Mouse (Mus musculus) CH12.LX (cell line): Measurements from ENCODE around the gene Lpar6. TPM values are rescaled to one million over a fixed set of nuclear protein-coding genes. Genes with fewer than 3 reads are reported as not detected.

Experiments used
- DNase-seq: peaks from one replicate; pipeline ENCODE4 v3.0.0-alpha.2; 2013; ENCODE audit errors: extremely low read depth
- H3K27ac ChIP-seq: 2 replicates; pipeline ENCODE4 v1.5.1; 2012; ENCODE audit warnings: low read depth, mild to moderate bottlenecking, control low read depth, moderate library complexity; ENCODE audit not compliant: insufficient read depth
- H3K27me3 ChIP-seq: replicated peaks from 2 replicates; pipeline ENCODE3; 2012; ENCODE audit warnings: inconsistent platforms
- H3K36me3 ChIP-seq, 2 experiments: replicated peaks in 1 of 2; 2 replicates each; pipeline versions ENCODE3 to v1.6.1; 2012; ENCODE audit warnings: inconsistent platforms in 1 of 2, low read length in 1 of 2, mild to moderate bottlenecking in 1 of 2, mixed read lengths in 1 of 2, moderate library complexity in 1 of 2; ENCODE audit not compliant: control insufficient read depth in 1 of 2, insufficient read depth in 1 of 2
- H3K4me1 ChIP-seq, 2 experiments: 2 replicates each; pipeline ENCODE4 v1.6.1; 2012; ENCODE audit warnings: inconsistent platforms in 1 of 2, moderate library complexity in 1 of 2; ENCODE audit not compliant: insufficient read depth in 2 of 2, control insufficient read depth in 1 of 2
- H3K4me2 ChIP-seq: 2 replicates; pipeline ENCODE4 v1.6.1; 2012; ENCODE audit warnings: low read depth, mild to moderate bottlenecking, control low read depth; ENCODE audit not compliant: poor library complexity, insufficient read depth, severe bottlenecking
- H3K4me3 ChIP-seq, 3 experiments: fragments of 150-350 bp in 1 of 3; sonication (generic) in 1 of 3; replicated peaks in 1 of 3; 2 replicates each; pipeline versions ENCODE3 to v1.5.1; 2011 to 2012; ENCODE audit warnings: low read depth in 2 of 3, low read length in 2 of 3, mild to moderate bottlenecking in 2 of 3, moderate library complexity in 2 of 3, control low read depth in 1 of 3, improper control_type of control experiment in 1 of 3, inconsistent platforms in 1 of 3, mixed read lengths in 1 of 3; ENCODE audit not compliant: poor library complexity in 1 of 3
- H3K79me2 ChIP-seq: replicated peaks from 2 replicates; pipeline ENCODE4 v1.6.1; 2012; ENCODE audit warnings: mild to moderate bottlenecking, moderate library complexity; ENCODE audit not compliant: control insufficient read depth, poor library complexity, insufficient read depth, severe bottlenecking; ENCODE audit errors: extremely low read depth
- H3K9ac ChIP-seq: 2 replicates; pipeline ENCODE4 v1.6.1; 2012; ENCODE audit warnings: low read depth, mild to moderate bottlenecking, control low read depth, moderate library complexity; ENCODE audit not compliant: insufficient read depth
- H3K9me3 ChIP-seq: replicated peaks from 2 replicates; pipeline ENCODE3; 2012; ENCODE audit warnings: low read length, inconsistent platforms, mixed read lengths
- BHLHE40 ChIP-seq: IDR thresholded peaks from 2 replicates; pipeline ENCODE4 v1.6.1; 2011; ENCODE audit warnings: mild to moderate bottlenecking, low read depth, low read length, improper control_type of control experiment
- CHD1 ChIP-seq: IDR thresholded peaks from 2 replicates; pipeline ENCODE4 v1.6.1; 2012; ENCODE audit warnings: low read depth, low read length, improper control_type of control experiment, inconsistent platforms
- CTCF ChIP-seq, 2 experiments: IDR thresholded peaks in 1 of 2; conservative IDR thresholded peaks in 1 of 2; 2 replicates each; pipeline ENCODE4 v1.5.1; 2011 to 2012; ENCODE audit warnings: low read depth in 2 of 2, low read length in 2 of 2, improper control_type of control experiment in 1 of 2, inconsistent platforms in 1 of 2, mild to moderate bottlenecking in 1 of 2, moderate library complexity in 1 of 2
- EP300 ChIP-seq: IDR thresholded peaks from 2 replicates; pipeline ENCODE4 v1.6.1; 2011; ENCODE audit warnings: low read length, improper control_type of control experiment
- ETS1 ChIP-seq: conservative IDR thresholded peaks from 2 replicates; pipeline ENCODE4 v1.6.1; 2012; ENCODE audit warnings: low read depth, mild to moderate bottlenecking, inconsistent platforms, low read length, improper control_type of control experiment, moderate library complexity
- GABPA ChIP-seq: IDR thresholded peaks from 2 replicates; pipeline ENCODE4 v1.6.1; 2012; ENCODE audit warnings: low read depth, low read length, improper control_type of control experiment, inconsistent platforms; ENCODE audit not compliant: insufficient replicate concordance
- JUN ChIP-seq: IDR thresholded peaks from 2 replicates; pipeline ENCODE4 v1.6.1; 2011; ENCODE audit warnings: low read depth, mild to moderate bottlenecking, low read length, improper control_type of control experiment, moderate library complexity; ENCODE audit not compliant: insufficient read depth
- MEF2A ChIP-seq: IDR thresholded peaks from 2 replicates; pipeline ENCODE4 v1.6.1; 2014; ENCODE audit warnings: low read depth, mild to moderate bottlenecking, inconsistent platforms, low read length, improper control_type of control experiment, borderline replicate concordance
- POLR2AphosphoS2 ChIP-seq: IDR thresholded peaks from 2 replicates; pipeline ENCODE4 v1.6.1; 2011; ENCODE audit warnings: low read depth, low read length, improper control_type of control experiment
- RAD21 ChIP-seq: IDR thresholded peaks from 2 replicates; pipeline ENCODE4 v1.6.1; 2011; ENCODE audit warnings: low read depth, mild to moderate bottlenecking, low read length, improper control_type of control experiment, moderate library complexity
- RCOR1 ChIP-seq: conservative IDR thresholded peaks from 2 replicates; pipeline ENCODE4 v1.6.1; 2012; ENCODE audit warnings: low read depth, mild to moderate bottlenecking, inconsistent platforms, low read length, improper control_type of control experiment
- SMC3 ChIP-seq: IDR thresholded peaks from 2 replicates; pipeline ENCODE4 v1.6.1; 2011; ENCODE audit warnings: low read depth, low read length, improper control_type of control experiment
- USF1 ChIP-seq: IDR thresholded peaks from 2 replicates; pipeline ENCODE4 v1.6.1; 2014; ENCODE audit warnings: low read depth, mild to moderate bottlenecking, inconsistent platforms, low read length, improper control_type of control experiment
- ZC3H11A ChIP-seq: IDR thresholded peaks from 2 replicates; pipeline ENCODE4 v1.6.1; 2012; ENCODE audit warnings: low read depth, mild to moderate bottlenecking, inconsistent platforms, low read length, improper control_type of control experiment
- dilution Hi-C: fragments of 300-500 bp; cut with MboI; formaldehyde crosslinking; loops from 2 replicates; pipeline ENCODE4 v1.14.3; 2020; ENCODE audit warnings: low sequenced_read_pairs; ENCODE audit not compliant: extremely low pct_unique_long_range_greater_than_20kb, extremely low pct_ligation_motif_present
- in situ Hi-C: fragments of 300-500 bp; cut with MboI; formaldehyde crosslinking; loops from 3 replicates; pipeline ENCODE4 v1.14.3; 2019; ENCODE audit warnings: low sequenced_read_pairs, low pct_ligation_motif_present, low pct_unique_long_range_greater_than_20kb, mixed read lengths
- polyA plus RNA-seq: library from polyadenylated mRNA; unstranded; fragments of >175 nt; gene quantifications from 2 replicates; pipeline ENCODE4 v1.2.1, GENCODE M21; 2012; ENCODE audit warnings: low read depth; ENCODE audit not compliant: insufficient read length
- total RNA-seq, 2 experiments: library from RNA; depleted of rRNA; stranded (reverse); fragments of 300-350 nt in 1 of 2; fragments of >200 nt in 1 of 2; gene quantifications; 2 replicates each; pipeline ENCODE4 v1.2.3; 2012 to 2014

Gene Lpar6
- total and polyA plus RNA-seq, 3 experiments, result 2.9 to 6.4 (median 3.2) TPM

DNA sequence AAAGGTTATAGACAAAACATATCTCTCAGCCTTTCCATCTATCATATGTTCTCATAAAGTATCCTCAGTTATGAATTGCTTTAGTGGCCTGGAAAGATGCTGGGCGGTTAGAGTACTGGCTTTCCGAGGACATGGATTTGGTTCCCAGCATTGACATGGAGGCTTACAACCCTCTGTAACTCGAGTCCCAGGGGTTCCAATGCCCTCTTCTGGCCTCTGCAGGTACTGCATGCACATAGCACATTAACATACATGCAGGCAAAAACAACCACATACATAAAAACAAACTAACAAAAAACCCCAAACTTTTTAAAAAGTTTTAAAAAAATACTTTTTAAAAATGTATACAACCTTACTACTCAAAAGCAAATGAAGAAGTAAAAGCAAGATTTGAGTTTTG lies 28.5 kb downstream of the Lpar6 start:
- H3K79me2 ChIP-seq, result no peaks in the 10 kb centered on the region
- peaks cover 0 to 5% of the 10 kb centered on the region in 2 experiments; a peak in 2 of 4 replicates for H3K4me1 ChIP-seq
- no peak overlapping the region for H3K4me2 ChIP-seq
- H3K27ac ChIP-seq, result no peak overlapping the region
- TF ChIP-seq RAD21 (peak; percentile 34), POLR2AphosphoS2 (no peak), SMC3 (peak; percentile 41; the same call in 1 of the 2 replicates), USF1 (no peak), ZC3H11A (no peak), CTCF (conservative IDR thresholded peaks at IDR 0.05 in 1 of 2, IDR thresholded peaks at IDR 0.05 in 1 of 2; ENCODE audit: low read depth in 2 of 2, low read length in 2 of 2) (peak in 1 of 2 experiments; percentile 47; a peak in 3 of 4 replicates), RCOR1 (no peak)
- peaks cover 4% of the 10 kb centered on the region for H3K9me3 ChIP-seq
- no peak overlapping the region for H3K4me3 ChIP-seq
- H3K9ac ChIP-seq, result no peak overlapping the region
- H3K36me3 ChIP-seq, result peaks cover 20 to 28% of the 10 kb centered on the region in 2 experiments
- no peak for DNase-seq
- in situ Hi-C loops (no loop called here), dilution Hi-C loops (no loop called here)
- H3K27me3 ChIP-seq, result no peaks in the 10 kb centered on the region

DNA sequence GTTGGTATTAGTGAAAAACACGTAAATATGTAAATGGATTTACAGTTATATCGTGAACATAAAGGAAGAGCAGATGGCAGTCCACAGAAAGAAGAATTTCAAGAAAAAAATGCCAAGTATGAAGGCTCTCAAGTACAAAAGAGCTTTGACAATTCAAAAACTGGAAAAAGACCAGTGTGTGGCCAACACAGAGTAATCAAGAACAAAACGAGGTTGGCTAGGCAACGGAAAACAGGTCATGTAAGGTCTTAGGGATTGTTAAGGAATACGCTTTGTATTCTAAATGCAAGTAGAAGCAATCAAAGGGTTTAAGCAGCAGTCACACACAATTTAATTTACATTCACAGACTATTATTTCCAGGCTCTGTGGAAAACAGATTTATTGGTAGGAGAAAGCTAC lies 34.1 kb downstream of the Lpar6 start:
- H3K36me3 ChIP-seq, result peaks cover 7 to 10% of the 10 kb centered on the region in 2 experiments
- no peak for TF ChIP-seq POLR2AphosphoS2
- TF ChIP-seq, all 38 proteins: peak for 0
- in situ Hi-C loops, result no loop called here
- Histone ChIP-seq H3K4me1 (peaks cover 0 to 5% of the 10 kb centered on the region in 2 experiments; a peak in 2 of 4 replicates), H3K27ac (no peak overlapping the region), H3K9ac (no peak overlapping the region), H3K79me2 (no peaks in the 10 kb centered on the region), H3K4me3 (no peak overlapping the region), H3K4me2 (no peak overlapping the region), H3K9me3 (no peaks in the 10 kb centered on the region), H3K27me3 (no peaks in the 10 kb centered on the region)
- no peak for DNase-seq
- dilution Hi-C loops, result no loop called here

DNA sequence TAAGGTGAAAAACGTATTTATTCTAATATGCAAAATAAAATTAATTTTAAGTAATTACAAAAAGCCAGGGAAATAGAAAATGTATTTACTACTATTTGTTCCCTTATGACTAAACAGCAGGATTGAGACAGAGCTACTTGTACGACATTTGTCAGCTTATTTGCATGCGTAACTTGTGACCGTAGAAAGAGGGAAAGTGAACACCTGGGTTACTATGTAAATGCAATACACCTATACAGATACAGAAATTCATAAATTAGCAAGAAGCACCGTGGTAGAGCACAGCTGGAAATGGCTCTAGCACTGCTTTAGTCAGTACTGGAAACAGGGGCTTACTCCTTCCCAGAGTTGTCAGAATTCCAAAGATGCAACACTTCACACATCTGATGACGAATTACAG lies 41.4 kb downstream of the Lpar6 start:
- no peak overlapping the region for H3K4me2 ChIP-seq
- H3K4me1 ChIP-seq, result peaks cover 0 to 13% of the 10 kb centered on the region in 2 experiments; a peak in 2 of 4 replicates
- H3K9ac ChIP-seq, result no peak overlapping the region
- in situ Hi-C loops, result no loop called here
- DNase-seq, result peak; percentile 36
- H3K27ac ChIP-seq, result no peak overlapping the region
- peaks cover 4 to 6% of the 10 kb centered on the region in 2 experiments for H3K36me3 ChIP-seq
- no peak overlapping the region for H3K4me3 ChIP-seq
- H3K27me3 ChIP-seq, result no peaks in the 10 kb centered on the region
- TF ChIP-seq POLR2AphosphoS2 (no peak), BHLHE40 (peak; percentile 50; the same call in 1 of the 2 replicates), ETS1 (0 out of 2 replicates have a peak, but pooled peaks have one; percentile 6), CHD1 (no peak), EP300 (0 out of 2 replicates have a peak, but pooled peaks have one; percentile 17), JUN (0 out of 2 replicates have a peak, but pooled peaks have one; percentile 21), GABPA (no peak), MEF2A (no peak)
- dilution Hi-C loops, result no loop called here
- H3K9me3 ChIP-seq, result no peaks in the 10 kb centered on the region
- H3K79me2 ChIP-seq, result no peaks in the 10 kb centered on the region
